Mouse (Mus musculus) forebrain, embryonic 14.5 days (tissue): Measurements from ENCODE around the gene Vamp4. TPM values are rescaled to one million over a fixed set of nuclear protein-coding genes. Genes with fewer than 3 reads are reported as not detected.

Source experiments
- ATAC-seq: fragments of 200-750 bp; cut with Nextera tagmentation; 2 replicates; pipeline ENCODE4 v1.8.0; 2017; ENCODE audit warnings: mild to moderate bottlenecking, moderate library complexity
- DNase-seq: peaks from one replicate; pipeline ENCODE4 v3.0.0-alpha.2; 2015; ENCODE audit warnings: low spot score
- H3K27ac ChIP-seq: fragments of 300-500 bp; sonication (generic); 2 replicates; pipeline ENCODE4 v1.5.1; 2014; ENCODE audit warnings: low read depth, mild to moderate bottlenecking, control low read depth, low read length, moderate library complexity
- H3K27me3 ChIP-seq: fragments of 300-500 bp; sonication (generic); replicated peaks from 2 replicates; pipeline ENCODE4 v1.6.1; 2014; ENCODE audit warnings: low read length, control low read depth, mixed read lengths; ENCODE audit not compliant: control insufficient read depth, insufficient read depth
- H3K36me3 ChIP-seq: fragments of 300-500 bp; sonication (generic); 2 replicates; pipeline ENCODE4 v1.6.1; 2014; ENCODE audit warnings: low read length, control low read depth; ENCODE audit not compliant: control insufficient read depth, insufficient read depth
- H3K4me1 ChIP-seq: fragments of 300-500 bp; sonication (generic); 2 replicates; pipeline ENCODE4 v1.6.1; 2014; ENCODE audit warnings: antibody characterized with exemption, low read length, control low read depth; ENCODE audit not compliant: control insufficient read depth, insufficient read depth
- H3K4me2 ChIP-seq: fragments of 300-500 bp; sonication (generic); 2 replicates; pipeline ENCODE4 v1.6.1; 2014; ENCODE audit warnings: mild to moderate bottlenecking, control low read depth, low read length
- H3K4me3 ChIP-seq: fragments of 300-500 bp; sonication (generic); 2 replicates; pipeline ENCODE4 v1.5.1; 2014; ENCODE audit warnings: low read depth, low read length, control low read depth
- H3K9ac ChIP-seq: fragments of 300-500 bp; sonication (generic); 2 replicates; pipeline ENCODE4 v1.6.1; 2014; ENCODE audit warnings: mild to moderate bottlenecking, low read length, control low read depth, moderate library complexity
- H3K9me3 ChIP-seq: fragments of 300-500 bp; sonication (generic); replicated peaks from 2 replicates; pipeline ENCODE4 v1.6.1; 2016; ENCODE audit warnings: low read length, control low read depth, mixed read lengths; ENCODE audit not compliant: control insufficient read depth
- WGBS: fragments of 180-500 bp; shearing (Covaris S2); extraction: QIAGEN DNeasy Blood & Tissue Kit; methylation state at CpG from one replicate; pipeline ENCODE4 v1.1.7; 2014; 5-methylcytosine and 5-hydroxymethylcytosine counted together
- polyA plus RNA-seq: library from polyadenylated mRNA; unstranded; fragments of >200 nt; fragmentation: Nextera tagmentation; extraction: Ambion mirVana; gene quantifications from 2 replicates; pipeline ENCODE4 v1.2.1, GENCODE M21; 2014

Gene Vamp4
- polyA plus RNA-seq, result 52.3 and 64.6 TPM in 2 replicates

DNA sequence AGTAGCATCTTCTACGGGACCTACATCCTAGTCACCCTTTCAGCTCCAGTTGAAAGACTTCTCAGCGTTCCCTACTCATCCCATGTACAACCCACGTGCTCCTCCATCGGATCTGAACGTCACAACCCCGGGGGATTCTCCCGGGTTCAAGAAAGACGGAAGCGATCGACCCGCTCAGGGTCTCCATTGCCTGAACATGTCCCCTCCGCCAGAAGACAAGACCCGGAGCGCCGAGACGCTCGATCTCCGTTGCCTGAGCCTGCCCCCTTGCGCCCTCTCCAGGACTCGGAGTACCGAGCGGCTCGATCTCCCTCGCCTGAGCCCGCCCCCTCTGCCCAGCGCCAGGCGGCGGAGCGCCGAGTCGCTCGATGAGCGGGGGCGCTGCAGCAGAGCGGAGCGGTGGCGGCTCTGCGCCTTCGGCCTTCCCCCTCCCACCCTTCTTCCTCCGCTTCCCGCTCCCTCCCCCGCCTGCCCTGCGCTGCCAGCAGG is at the start of gene Vamp4:
Vamp4 (plus strand) TSS at position 256 of the 489 bp plus-strand sequence.
- H3K27ac ChIP-seq, result peak within 1 kb of the TSS; percentile 89
- no peaks in the 10 kb centered on the region for H3K27me3 ChIP-seq
- peak within 1 kb of the TSS; percentile 69 for H3K4me2 ChIP-seq
- peaks cover 10% of the 10 kb centered on the region for H3K36me3 ChIP-seq
- ATAC-seq, result peak; percentile 98
- H3K9ac ChIP-seq, result peak within 1 kb of the TSS; percentile 91
- H3K4me1 ChIP-seq, result no peaks in the 10 kb centered on the region
- peak within 1 kb of the TSS; percentile 91 for H3K4me3 ChIP-seq
- peak; percentile 97 for DNase-seq
- under 1% methylated on average over 35 of the region's 43 CpGs for WGBS
- no peaks in the 10 kb centered on the region for H3K9me3 ChIP-seq

DNA sequence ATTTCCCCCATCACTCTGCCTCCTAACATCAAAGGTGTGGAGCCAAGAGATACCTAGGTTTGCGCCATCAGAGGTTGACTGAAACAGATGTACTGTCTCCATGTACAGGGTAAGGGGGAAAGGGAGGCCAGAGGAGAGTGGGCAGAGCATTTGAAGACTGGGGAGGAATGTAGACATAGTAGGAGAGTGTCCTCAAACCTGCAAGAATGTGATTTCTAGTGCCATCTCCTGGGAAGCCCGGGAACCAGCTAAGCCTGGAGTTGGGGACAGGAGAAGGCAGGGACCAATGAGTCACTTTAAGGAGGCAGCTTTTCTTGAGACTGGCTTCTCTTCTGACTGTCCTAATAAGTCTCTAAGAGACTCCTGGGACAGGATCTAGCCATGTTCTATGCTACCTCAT is 40.7 kb upstream of the Vamp4 start:
- ATAC-seq (no peak), DNase-seq (no peak)
- Histone ChIP-seq H3K9me3 (no peaks in the 10 kb centered on the region), H3K27ac (no peak overlapping the region), H3K4me2 (no peak overlapping the region), H3K4me1 (no peaks in the 10 kb centered on the region), H3K27me3 (no peaks in the 10 kb centered on the region), H3K9ac (no peak overlapping the region), H3K4me3 (no peak overlapping the region), H3K36me3 (peaks cover 26% of the 10 kb centered on the region)
- 64% methylated on average over 2 of the region's 2 CpGs for WGBS

DNA sequence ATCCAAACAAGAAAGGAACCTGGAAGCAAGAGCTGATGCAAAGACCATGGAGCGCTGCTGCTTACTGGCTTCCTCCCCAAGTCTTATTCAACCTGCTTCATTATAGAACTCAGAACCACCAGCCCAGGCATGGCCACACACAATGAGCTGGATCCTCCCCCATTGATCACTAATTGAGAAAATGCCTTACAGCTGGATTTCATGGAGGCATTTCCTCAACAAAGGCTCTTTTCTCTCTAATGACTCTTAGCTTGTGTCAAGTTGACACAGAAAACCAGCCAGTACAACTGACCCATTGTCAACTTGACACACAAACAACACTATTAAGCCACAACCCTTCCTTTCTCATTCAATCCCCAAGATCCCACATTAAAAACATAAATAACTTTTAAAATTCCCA is 39.6 kb upstream of the Vamp4 start:
- WGBS, result 13% methylated on average over 1 of the region's 1 CpGs
- H3K4me2 ChIP-seq, result no peak overlapping the region
- H3K27me3 ChIP-seq, result no peaks in the 10 kb centered on the region
- no peak overlapping the region for H3K4me3 ChIP-seq
- H3K27ac ChIP-seq, result no peak overlapping the region
- H3K36me3 ChIP-seq, result peaks cover 36% of the 10 kb centered on the region
- ATAC-seq (no peak), DNase-seq (no peak)
- H3K4me1 ChIP-seq, result no peaks in the 10 kb centered on the region
- H3K9me3 ChIP-seq, result no peaks in the 10 kb centered on the region
- no peak overlapping the region for H3K9ac ChIP-seq

DNA sequence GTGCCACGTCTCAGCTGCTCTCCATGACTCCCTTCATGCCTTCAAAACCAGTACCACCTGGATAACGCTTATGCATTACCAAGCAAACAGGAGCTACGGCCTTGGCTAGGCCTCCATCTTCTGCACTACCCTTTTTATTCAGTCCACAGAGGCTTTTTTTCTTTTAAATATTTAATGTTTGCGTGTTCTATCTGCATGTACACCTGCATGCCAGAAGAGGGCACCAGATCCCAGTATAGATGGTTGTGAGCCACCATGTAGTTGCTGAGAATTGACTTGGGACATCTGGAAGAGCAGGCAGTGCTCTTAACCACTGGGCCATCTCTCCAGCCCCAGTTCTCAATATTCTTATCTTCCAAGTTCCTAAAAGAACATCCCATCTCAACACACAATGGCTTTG is 38.7 kb upstream of the Vamp4 start:
- ATAC-seq (no peak), DNase-seq (no peak)
- Histone ChIP-seq H3K4me1 (no peaks in the 10 kb centered on the region), H3K27ac (no peak overlapping the region), H3K9ac (no peak overlapping the region), H3K27me3 (no peaks in the 10 kb centered on the region), H3K36me3 (peaks cover 45% of the 10 kb centered on the region), H3K9me3 (no peaks in the 10 kb centered on the region), H3K4me2 (no peak overlapping the region), H3K4me3 (no peak overlapping the region)
- WGBS, result 70% methylated on average over 4 of the region's 4 CpGs

DNA sequence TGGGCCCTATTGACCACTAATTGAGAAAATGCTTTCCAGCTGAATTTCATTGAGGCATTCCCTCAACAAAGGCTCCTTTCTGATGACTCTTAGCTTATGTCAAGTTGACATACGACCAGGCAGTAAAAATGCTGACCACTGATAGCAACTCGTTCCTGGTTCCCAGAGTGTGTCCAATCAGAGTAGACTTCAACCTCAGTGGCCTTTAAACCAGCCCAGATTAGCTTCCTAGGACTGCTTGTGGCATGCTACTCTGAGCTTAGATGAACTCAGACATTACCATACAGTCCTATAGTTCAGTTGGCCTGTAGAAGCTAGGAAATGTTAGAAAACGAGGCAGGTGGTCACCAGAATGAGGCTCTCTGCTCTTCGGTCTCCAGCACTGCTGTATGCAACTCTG is 38.0 kb upstream of the Vamp4 start:
- Histone ChIP-seq H3K27ac (no peak overlapping the region), H3K4me3 (no peak overlapping the region), H3K36me3 (peaks cover 53% of the 10 kb centered on the region), H3K4me2 (no peak overlapping the region), H3K27me3 (no peaks in the 10 kb centered on the region), H3K4me1 (no peaks in the 10 kb centered on the region), H3K9me3 (no peaks in the 10 kb centered on the region), H3K9ac (no peak overlapping the region)
- ATAC-seq (no peak), DNase-seq (no peak)
- 87% methylated on average over 4 of the region's 4 CpGs for WGBS

DNA sequence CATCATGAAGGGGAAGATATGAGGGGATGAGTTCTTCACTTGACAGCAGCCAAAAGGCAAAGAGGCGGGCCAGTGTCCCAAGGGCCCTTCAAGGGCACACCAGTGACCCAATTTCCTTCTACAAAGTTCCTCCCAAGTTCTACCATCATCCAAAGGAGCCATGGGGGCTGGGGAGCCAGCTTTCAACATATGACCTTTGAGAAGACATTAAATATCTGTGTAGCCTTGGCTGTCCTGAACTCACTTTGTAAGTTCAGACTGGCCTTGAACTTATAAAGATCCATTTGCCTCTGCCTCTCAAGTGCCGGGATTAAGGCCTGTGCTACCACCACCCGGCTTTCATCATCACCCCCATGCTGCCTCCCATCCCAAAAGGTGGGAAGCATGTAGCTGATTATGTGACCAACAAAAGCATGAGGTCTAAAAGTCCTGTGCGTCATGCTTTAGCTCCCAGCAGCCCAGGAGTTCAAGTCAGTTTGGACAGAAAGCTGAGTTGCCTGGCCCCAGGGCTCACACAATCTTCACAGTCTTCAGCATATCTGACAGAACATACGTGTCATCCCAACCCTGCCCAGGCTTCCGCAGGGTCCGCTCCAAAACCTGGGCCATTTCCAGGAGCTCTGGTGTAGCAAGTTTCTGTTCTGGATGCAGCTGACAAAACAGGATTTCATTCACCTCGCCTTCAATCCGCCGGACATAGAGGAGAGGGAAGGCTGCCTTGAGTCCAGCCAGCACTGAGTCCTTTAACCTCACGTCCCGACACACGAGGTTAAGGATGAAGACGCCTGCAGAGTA is 36.4 kb upstream of the Vamp4 start:
- 94% methylated on average over 14 of the region's 14 CpGs for WGBS
- H3K36me3 ChIP-seq, result peaks cover 64% of the 10 kb centered on the region
- no peak overlapping the region for H3K9ac ChIP-seq
- no peaks in the 10 kb centered on the region for H3K4me1 ChIP-seq
- H3K27me3 ChIP-seq, result no peaks in the 10 kb centered on the region
- H3K4me3 ChIP-seq, result no peak overlapping the region
- no peaks in the 10 kb centered on the region for H3K9me3 ChIP-seq
- ATAC-seq (no peak), DNase-seq (no peak)
- no peak overlapping the region for H3K27ac ChIP-seq
- no peak overlapping the region for H3K4me2 ChIP-seq

DNA sequence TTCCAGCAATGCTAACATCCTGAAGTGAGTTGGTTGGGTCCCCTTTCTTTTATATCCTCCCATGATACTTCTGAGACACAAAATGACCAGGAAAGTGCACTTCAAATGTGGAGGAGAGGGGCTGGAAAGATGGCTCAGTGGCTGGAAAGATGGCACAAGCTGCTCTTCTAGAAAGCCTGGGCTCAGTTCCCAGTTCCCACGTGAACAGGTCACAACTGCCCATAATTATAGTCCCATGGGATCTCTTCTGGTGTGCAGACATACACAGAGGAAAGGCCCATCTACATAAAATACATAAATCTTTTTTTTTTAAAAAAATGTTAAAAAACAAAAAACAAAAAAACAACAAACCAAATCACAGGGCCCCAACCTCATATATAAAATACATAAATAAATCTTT is 27.1 kb upstream of the Vamp4 start:
- H3K9ac ChIP-seq, result no peak overlapping the region
- H3K36me3 ChIP-seq, result peaks cover 77% of the 10 kb centered on the region
- no peaks in the 10 kb centered on the region for H3K9me3 ChIP-seq
- no peak overlapping the region for H3K27ac ChIP-seq
- H3K4me1 ChIP-seq, result peaks cover 12% of the 10 kb centered on the region
- no peak overlapping the region for H3K4me3 ChIP-seq
- DNase-seq (no peak), ATAC-seq (no peak)
- 75% methylated on average over 1 of the region's 1 CpGs for WGBS
- H3K27me3 ChIP-seq, result no peaks in the 10 kb centered on the region
- no peak overlapping the region for H3K4me2 ChIP-seq

DNA sequence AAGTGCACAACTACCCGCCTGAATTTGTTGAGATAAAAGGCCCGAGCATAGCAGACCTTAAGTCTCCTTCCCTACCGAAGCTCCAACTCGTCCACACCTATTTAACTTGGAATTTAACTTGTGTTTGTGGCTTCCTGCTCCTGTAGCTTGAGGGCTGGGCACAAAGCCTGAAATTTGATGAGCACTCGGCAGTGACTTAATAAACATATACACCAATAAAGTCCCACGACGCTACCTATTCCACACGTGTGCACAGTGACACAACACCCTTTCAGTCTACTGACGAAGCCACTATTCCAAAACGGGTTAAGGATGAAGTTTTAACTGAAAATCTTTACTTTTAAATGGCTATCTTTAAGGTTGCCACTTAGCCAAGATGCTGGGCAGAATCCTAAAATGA is 22.7 kb upstream of the Vamp4 start:
- WGBS, result 11% methylated on average over 10 of the region's 10 CpGs
- Histone ChIP-seq H3K9me3 (no peaks in the 10 kb centered on the region), H3K27me3 (no peaks in the 10 kb centered on the region), H3K36me3 (peaks cover 35% of the 10 kb centered on the region), H3K27ac (no peak overlapping the region), H3K9ac (peak overlapping the region; percentile 73), H3K4me2 (peak overlapping the region; percentile 77), H3K4me1 (peaks cover 12% of the 10 kb centered on the region), H3K4me3 (peak overlapping the region; percentile 58)
- DNase-seq, result no peak
- no peak for ATAC-seq
